Mouse (Mus musculus) brain, embryonic 14.5 days (tissue): ENCODE measurements around the gene Akap8.

ENCODE experiments used
- CTCF ChIP-seq: fragments of 200-500 bp; IDR thresholded peaks from 2 replicates; pipeline ENCODE4 v1.5.1; 2012; ENCODE audit warnings: inconsistent platforms, mild to moderate bottlenecking, moderate library complexity, borderline replicate concordance; ENCODE audit not compliant: insufficient read depth, insufficient read length; ENCODE audit errors: extremely low read depth
- POLR2A ChIP-seq: fragments of 200-500 bp; IDR thresholded peaks from 2 replicates; pipeline ENCODE4 v1.6.1; 2012; ENCODE audit warnings: mild to moderate bottlenecking, inconsistent platforms, borderline replicate concordance; ENCODE audit not compliant: poor library complexity, insufficient read depth, insufficient read length, severe bottlenecking; ENCODE audit errors: extremely low read depth

DNA sequence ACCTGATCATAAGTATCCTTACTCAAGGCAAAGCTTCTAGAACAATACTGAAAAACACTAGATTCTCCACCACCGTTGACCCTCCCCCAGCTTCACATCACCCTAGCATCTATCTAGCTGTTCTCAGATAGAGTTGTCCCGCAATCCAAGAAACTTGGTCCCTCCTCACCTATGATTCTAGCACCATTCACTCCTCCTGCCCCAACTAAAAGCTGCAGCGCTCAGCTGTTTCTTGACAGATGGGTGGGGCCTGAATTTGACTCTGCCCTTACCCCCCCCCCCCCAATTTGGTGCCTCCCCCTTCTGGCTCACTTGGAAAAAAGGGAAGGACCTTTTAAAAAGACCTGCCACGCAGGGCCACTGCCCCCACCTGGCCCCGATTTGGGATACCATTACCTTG is 43.8 kb upstream of the Akap8 start:
- TF ChIP-seq CTCF, result no peak
- TF ChIP-seq POLR2A, result no peak
